Mouse (Mus musculus) kidney, adult 2 months (tissue): ENCODE data around the gene Trp73.

ENCODE experiments used
- CTCF ChIP-seq: fragments of 200-500 bp; conservative IDR thresholded peaks from 2 replicates; pipeline ENCODE4 v1.5.1; 2011; ENCODE audit warnings: low read depth, mild to moderate bottlenecking, control low read depth, low read length, moderate library complexity, mixed read lengths; ENCODE audit not compliant: insufficient read depth, insufficient read length
- POLR2A ChIP-seq: fragments of 200-500 bp; IDR thresholded peaks from one replicate; pipeline ENCODE4 v1.6.1; 2011; ENCODE audit warnings: low read depth, low read length, control low read depth

DNA sequence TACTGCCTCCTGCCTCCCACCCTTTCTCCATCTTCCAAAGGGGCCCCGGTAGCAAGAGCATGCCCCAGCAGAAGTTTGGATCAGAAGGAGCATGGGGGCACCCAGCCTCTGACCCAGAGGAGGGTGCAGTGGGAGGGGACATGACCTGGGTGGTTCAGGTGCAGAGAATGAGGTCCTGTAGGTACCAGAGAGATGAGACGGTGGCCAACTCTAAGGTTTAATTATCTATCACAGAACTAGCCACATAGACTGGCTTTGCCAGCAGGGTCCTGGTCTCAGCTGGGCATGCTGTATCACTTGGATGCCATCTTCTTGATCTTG, 113.6 kb downstream of the Trp73 start:
- no peak for TF ChIP-seq POLR2A
- no peak for TF ChIP-seq CTCF
